Mouse (Mus musculus) natural killer cell, adult 2 months (primary cell): ENCODE results near the gene Hdac9.

Experiments used
- DNase-seq, 2 experiments: peaks; one replicate each; pipeline ENCODE4 v3.0.0; 2022; ENCODE audit warnings: low spot score in 2 of 2

Hdac9 gene

DNA sequence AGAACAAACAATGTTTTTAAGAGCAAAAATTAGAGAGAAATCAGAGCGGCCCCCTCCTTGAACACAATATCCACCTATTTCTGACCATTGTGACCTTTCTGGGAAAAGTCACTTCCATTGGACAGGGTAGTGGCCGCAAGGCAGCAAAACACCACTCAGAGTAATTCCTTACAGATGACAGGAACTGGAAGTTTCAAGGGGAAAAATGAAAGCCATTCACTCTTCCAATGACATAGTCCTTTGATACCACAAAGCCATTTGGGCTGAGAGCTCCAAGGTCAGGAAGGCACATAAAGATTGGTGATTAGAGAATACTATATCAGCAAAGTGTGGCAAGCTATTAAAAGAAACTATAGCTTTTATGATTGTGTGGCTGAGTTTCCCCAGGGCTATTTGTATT, 574.1 kb downstream of the Hdac9 start:
- no peak for DNase-seq

DNA sequence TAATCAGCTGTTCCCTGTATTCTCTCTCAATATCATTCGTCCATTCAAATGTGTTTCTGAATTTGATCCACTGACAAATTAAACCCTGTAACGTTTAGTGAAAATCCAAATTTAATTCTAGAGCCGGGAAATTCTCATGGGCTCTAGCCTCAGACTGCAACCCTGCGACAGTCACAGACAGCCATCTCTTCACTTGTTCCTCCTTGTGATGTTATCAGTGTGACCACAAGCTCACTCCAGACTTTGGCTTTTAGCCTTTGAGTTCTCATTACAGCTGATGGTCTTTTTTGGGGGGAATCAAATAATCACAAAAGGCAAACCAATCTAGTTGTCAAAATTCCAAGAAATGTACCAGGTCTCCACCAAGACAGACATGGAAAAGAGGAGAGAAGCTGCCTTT, 578.0 kb downstream of the Hdac9 start:
- no peak for DNase-seq

- no peak for DNase-seq
Measured at GRCm38 (mm10) chr12:34334455-34335084, 582.3 kb downstream of the Hdac9 start.

DNA sequence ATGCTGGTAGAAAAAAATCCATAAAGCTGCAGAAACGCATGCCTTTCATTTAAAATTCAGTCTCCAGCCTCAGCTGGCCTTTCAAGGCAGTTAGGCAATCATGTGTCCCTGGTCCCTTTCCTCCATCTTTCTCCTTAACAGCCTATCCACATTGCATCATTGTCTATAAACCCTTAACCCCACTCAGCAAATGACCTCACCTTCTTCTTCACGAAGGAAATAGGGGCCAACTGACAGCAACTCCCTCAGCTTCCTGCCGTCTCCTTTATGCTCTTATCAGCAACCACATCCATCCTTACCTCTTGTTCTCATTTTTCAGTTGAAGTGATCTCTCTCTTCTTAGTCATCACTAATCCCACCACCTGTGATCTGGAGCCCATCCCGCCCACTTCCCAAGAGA, 584.0 kb downstream of the Hdac9 start:
- DNase-seq: no peak

DNA sequence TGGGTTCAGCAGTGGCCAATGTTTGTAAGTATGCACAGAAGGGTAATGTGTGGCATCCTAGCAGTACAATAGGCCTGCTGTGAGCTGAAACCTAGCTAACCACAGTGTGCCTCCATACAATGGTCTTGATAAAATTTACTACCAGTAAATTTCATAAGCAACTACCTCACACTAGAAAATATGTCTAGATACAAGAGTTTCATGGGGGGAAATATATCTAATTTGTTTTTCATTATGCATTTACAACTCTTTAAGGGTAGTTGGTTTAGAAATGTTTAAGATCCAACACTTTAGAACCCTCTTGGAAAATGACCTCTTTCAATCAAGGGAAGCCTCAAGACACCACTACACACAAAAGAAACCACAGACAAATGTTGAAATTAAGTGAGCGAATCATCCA, 589.8 kb downstream of the Hdac9 start:
- DNase-seq: no peak

GRCm38 (mm10) chr12:34312113-34312719, 604.7 kb downstream of the Hdac9 start:
- DNase-seq: no peak

GRCm38 (mm10) chr12:34305453-34305852, 611.4 kb downstream of the Hdac9 start:
- DNase-seq: no peak

- DNase-seq: no peak
Measured at GRCm38 (mm10) chr12:34292346-34292745, 624.5 kb downstream of the Hdac9 start.

- DNase-seq: no peak
Measured at GRCm38 (mm10) chr12:34287218-34287617, 629.7 kb downstream of the Hdac9 start.

GRCm38 (mm10) chr12:34284888-34285287, 632.0 kb downstream of the Hdac9 start:
- DNase-seq: no peak

- no peak for DNase-seq
Measured at GRCm38 (mm10) chr12:34284396-34284795, 632.5 kb downstream of the Hdac9 start.

DNA sequence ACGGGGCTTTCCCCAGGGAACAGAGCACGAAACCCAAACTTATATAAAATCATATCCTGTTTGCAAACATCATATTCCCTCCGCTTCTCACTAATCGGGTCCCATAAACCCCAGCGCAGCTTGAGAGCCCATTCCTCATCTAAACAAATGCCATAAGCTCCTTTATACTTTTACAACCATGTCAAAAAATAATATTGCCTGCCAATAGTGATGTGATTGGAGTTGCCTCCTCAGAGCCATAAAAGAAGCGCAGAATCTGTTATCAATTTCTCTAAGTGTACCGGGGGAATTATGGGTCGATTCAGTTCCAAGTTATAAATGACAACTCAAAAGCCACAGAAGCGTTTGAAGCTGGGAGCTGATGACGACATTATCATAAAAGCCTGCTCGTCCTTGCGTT, 638.1 kb downstream of the Hdac9 start:
- DNase-seq: no peak

DNA sequence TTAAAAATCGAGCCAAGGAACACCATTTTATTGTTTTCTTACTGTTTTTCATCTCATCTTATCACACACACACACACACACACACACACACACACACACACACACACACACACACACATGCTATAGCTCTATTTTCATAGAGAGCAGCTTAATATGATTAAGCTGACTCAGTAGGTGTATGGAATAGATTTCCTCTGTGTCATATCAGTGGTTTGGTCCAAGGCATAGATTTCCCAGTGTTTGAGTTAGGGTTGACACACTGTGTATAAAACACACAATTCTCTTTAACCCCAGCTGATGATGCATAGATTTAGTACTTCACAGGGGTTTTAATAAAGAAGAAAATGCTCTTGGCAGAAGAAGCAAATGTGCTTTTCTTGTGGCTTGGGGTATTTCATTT, 643.1 kb downstream of the Hdac9 start:
- DNase-seq: no peak

DNA sequence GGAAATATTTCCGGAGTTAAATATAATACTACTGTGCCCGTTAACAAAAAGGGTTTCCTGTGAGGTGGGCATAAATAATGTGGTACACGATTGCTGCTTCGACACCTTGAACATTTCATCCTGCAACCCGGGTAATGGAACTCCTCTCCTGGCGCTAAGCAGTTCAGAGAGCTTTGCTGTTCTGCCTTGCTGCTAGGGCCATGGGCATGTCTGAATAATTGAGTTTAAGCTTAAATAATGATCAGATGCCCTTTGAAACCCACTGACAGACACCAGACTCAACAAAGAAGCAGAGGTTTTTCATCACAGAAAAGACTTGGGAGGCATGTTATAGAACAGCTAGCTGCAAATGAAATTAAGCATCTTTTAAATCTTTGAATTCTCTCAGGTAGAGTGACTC, 646.8 kb downstream of the Hdac9 start:
- DNase-seq: no peak

DNA sequence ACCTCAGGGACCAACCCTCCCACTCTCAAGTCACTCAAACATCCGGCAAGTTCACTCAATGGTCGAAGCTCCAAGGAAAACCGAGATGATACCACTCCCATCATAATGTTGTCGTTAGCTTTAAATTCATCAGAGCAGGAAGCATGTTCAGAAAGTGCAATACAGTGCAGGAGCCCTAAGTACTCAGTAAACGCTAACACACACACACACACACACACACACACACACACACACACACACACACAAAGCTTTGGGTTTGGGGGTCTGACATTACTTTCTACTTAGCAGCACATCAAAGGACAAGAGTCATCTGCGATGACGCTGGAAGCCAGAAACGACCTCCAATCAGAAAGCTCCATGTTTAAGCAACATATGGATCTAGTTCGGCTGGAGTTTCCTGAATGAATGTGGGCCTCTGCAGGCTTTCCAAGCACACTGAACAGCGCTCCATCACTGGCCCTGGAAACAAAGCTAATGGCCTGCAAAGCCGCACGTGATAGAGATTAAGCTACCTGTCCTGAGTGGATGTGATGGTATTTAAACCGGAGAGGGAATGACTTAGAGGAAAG, 647.3 kb downstream of the Hdac9 start:
- no peak for DNase-seq

GRCm38 (mm10) chr12:34259651-34260050, 657.2 kb downstream of the Hdac9 start:
- no peak for DNase-seq

DNA sequence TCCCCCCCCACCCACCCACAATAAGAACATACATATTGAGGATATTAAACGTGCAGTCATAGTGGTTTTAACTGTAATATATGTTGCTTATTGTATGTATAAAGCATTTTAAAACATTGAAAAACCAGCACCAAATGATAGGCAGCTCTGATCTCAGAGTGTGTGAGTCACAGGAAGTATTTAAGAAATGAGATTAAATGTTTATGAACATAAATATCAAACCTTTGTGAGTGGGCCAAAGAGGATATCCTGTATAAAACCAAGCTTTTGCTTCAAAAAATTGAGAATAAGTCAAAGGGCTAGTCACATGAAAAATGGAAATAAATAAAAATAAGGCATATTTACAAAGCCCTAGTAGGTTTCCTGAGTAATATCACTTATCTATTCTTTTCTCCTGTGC, 667.7 kb downstream of the Hdac9 start:
- DNase-seq: no peak

DNA sequence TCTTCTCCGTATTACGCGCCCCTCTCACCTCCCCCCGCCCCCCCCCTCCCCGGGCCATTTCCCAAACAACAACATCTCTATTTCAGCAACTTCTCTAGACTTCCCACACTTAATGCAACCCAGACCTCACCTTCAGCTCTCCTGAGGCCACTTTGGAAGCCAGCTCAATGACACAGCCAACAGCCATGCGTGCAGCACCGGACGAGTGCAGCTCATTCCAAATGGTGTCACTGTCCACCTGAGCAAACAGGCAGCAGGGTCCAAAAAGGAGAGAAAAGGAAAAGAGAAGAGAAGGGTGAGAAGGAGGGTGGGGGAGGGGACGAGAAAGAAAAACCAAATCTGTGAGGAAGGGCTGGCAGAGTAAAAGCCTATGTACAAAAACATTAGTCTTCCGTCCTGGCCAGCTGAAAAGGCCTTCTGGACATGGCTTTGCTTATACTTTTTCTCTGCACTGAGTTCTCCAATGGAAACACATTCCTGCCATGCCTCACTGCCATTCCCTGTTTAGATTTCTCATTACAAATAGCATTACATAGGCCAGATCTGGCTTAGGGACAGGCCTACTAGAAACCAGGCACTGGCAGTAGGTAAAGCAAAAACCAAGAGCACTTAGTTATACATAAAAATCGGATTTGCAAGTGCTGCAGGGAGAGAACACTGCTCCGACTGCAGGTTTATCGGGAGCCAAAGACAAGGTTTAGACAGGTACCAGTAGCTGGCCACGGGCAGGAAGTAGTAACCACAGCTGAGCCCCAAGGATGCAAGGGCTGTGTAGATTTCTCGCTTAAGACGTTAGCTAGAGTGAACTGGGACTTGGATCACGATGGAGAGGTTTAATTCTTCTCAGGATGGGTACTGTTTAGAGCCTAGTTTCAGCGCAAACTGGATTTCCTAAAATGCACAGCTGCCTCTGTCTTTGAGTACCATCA, 668.4 kb downstream of the Hdac9 start:
- no peak for DNase-seq

DNA sequence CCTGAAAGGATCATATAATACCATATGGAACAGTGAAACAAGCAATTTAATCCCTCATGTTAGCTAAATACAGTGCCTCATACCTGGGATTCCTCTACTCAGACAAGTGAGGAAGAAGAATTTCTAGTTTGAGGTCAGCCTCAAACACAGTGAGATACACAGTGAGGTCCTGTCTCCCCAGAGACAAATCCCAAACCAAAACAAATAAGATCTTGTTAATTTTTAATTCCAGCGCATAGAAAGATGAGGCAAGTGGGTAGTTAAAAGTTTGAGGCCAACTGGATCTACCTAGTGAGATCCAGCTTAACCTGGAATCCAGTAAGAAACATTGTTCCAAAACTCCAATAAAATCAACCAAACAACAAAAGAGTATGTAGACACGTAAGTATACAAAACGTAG, 678.1 kb downstream of the Hdac9 start:
- no peak for DNase-seq

- DNase-seq: no peak
Measured at GRCm38 (mm10) chr12:34231621-34232150, 685.2 kb downstream of the Hdac9 start.

DNA sequence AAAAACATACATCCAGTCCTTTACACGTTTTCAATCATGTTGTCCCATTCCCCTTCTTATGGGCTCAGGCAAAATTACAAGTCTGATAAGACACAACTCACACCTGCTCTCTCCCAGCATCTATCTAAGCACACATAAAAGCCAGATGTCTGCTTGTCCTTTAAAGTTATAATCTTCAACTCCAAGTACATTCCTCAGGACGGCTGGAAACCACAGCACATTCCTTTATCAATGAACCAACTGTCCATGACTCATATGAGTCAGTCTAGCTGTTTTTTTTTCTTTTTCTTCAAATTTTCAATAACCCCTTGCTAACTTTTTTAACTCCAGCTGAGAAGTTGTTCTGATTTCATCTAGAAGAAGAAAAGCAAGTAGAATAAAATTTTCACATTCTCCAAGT, 692.4 kb downstream of the Hdac9 start:
- no peak for DNase-seq

DNA sequence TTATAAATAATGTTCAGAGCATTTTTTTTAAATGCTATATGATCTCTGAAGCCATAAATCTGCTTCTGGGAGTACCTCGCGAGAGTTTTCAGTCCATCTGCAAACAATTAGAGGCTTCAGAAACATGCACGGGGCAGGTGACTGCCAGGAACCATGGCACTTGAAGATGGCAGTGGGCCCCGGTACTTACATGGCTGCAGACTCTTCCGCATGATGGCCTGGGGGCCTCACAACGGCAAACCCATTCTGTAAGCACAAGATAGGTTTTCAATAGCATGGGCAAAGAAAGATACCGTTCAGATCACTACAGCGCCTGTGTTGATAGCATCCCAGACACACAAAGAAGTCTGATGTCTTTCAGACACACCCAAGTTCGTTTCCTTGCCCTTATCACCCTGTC, 695.9 kb downstream of the Hdac9 start:
- no peak for DNase-seq
